Mouse (Mus musculus) heart, postnatal 4 days (tissue): ENCODE measurements at regions not wholly inside any gene's neighbourhood (a gene's known extent, or its start where the extent isn't known, plus 50 kb on each side); places are given as distances from the start of the nearest gene placed in this dataset.

Source experiments
- DNase-seq: peaks from one replicate; pipeline ENCODE4 v3.0.0; 2021

DNA sequence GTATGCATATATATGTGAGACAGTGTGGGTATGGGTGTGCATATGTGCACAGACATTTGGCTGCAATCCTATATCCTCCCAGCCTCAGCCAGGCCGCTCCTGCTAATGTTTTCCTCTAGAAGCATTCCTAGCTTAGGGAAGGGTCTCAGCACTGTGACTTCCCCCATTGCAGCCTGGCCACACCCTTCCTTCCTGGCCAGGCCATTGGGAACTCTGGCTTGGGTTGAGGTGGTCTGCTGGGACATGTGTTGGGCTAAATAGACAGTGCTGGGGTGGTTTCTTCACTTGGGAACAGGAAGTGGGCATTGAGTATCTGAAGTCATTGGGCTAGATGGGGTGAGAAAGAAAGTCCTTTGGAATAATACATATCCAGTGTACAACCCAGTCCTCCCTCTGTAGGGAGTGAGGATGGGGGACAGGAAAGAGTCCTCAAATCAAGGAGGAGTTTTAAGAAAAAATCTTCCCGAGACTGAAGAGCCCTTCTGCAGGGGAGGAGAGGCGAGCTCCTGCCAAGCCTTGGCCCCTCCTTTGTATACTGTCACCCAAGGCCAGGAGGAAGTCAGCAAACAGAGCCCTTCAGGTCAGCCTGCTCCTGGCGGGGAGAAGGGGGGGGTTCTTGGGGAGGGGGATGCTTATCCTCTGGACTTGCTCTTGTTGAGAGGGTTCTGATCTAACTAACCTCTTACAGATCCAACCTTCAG lies 116.0 kb upstream of the Zmiz1 start:
- no peak for DNase-seq

DNA sequence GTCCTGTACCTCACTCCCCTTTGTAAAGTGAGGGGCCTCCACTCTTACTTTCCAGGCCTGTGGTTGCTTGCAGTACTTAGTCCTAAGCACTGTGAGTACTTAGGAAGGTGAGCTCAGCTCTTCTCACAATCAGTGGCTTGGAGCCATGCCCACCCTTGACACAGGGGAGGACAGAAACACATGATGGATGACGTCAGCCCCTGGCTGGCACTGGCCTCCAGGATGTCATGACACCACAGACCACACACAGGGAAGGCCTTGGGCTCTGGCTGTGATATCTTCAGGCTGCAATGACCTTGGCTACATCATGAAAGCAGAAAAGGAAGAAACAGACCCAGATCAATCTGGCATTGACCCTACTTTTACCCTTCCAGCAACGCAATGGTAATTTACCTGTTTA lies 113.0 kb upstream of the Zmiz1 start:
- DNase-seq = peak; percentile 79

DNA sequence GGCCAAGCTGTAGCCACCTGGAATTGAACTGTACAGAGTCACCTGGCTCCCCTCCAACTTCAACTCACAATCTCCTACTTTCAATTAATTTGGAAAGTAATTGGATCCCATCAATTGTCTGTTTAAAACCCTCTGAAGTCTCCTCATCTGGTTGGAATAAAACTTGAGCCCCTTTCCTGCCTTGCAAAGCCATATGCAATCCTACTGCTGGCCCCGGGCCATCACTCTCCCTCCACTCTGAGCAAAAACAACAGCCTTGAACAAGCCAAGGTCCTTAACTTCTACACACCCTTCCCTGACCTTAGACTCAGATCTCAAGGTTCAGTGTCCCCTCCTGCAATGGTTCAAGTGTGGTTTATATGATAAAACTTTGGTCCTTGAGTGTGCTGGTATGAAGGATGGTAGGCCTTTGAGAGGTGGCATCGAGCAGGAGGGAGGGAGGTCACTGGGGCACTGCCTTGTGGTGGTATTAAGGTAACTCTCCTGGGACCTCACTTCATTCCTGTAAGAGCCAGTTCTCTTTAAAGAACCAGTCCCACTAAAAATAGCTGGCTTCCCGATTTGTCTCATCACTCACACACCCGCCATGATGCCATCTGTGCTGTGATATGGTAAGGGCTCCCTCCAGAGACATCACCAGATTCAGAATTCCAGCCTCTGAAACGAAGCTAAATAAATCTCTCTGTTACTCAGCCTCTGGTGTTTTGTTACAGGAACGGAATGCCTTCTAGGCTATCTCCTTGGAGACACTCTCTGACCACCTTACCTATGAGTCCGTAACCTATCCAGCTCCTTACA lies 112.0 kb upstream of the Zmiz1 start:
- DNase-seq = no peak

DNA sequence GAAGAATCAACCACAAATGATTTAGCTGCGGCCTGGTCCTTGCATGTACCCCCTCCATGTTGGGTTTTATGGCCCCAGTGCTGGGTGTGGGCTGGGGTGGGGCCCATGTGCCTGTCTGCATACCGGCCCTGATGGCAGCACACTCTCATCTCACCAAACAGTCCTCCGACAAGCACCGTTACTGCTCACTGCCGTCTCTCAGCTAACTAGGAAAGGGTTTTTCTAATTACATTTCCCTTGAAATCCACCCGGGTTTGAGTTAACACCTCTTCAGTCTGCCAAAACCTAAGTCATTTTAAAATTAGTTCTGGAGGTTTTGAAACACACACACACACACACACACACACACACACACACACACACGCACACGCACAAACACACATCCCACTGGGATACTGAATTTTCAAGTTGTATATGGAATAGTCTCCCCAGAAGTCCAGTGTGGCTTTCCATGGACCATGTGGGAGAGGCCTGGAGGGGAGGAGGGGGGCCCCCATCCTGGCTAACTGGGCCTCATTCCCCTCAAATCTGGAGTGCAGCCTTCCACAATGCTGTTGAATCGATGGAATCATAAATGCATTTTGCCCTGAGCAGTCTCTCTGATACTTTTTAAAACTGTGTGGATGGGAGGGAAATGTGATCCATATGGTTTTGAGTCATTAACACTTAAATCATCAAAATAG lies 108.6 kb upstream of the Zmiz1 start:
- no peak for DNase-seq

DNA sequence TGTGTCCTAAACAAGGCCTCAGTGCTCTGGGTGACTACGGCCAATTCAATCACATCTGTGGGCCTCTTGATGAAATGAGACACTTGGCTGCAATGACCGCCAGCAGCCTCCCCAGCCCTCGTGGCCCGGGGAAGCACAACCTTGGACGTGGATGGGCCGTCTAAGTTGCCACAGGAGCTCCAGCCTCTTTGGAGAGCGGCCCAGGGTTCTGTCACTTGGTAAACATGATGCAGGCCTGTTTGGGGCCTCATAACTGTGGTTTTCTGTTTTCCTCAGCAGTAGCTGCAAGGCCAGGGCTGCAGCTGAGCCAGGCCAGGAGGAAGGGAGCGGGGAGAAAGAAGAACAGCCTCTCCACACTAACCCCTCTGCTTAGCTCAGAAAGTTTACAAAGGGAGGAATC lies 105.2 kb upstream of the Zmiz1 start:
- DNase-seq = peak; percentile 73

DNA sequence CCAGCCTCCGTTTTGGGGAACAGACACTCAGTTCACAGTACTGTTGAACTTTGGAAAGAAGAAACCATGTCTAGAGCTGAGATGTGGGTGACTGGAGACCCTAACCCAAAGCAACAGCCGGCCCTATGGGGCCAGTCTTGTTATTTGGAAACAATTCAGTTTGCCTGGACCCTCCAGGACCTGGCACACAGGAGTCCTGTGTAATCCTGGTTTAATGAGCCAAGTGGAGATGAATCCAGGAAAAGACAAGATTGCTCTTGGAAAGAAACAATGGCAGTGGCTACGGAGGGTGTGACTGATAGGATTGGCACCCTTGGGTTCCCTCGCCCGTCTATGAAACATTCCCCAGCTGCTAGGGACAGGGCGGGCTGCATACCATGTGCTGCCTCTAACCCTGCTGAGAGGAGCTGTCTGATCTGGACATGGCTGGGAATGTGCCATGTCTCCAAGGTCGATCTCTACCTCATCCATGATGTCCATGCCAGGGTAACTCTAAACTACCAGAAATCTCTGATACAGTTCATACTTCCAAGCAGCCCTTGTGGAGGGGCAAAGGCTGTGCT lies 104.6 kb upstream of the Zmiz1 start:
- DNase-seq = no peak

DNA sequence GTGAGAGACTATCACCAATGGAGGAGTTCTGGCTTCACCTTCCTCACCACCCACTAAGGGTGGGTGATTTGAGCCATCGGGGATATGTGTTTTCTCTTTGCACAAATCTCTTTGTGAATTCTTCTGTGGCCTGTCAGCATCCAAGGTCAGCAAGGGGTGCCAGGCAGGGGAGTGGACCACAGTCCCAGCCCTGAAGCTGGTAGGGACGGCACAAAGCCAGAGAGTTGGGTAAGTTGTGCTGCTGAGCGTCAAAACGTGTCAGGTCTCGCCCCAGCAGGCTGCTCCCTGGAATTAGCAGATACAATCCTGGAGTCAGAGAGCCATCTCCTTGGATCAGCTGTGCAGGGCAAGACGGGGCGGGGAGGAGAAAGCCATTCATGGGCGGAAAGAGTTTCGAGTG lies 101.2 kb upstream of the Zmiz1 start:
- no peak for DNase-seq

DNA sequence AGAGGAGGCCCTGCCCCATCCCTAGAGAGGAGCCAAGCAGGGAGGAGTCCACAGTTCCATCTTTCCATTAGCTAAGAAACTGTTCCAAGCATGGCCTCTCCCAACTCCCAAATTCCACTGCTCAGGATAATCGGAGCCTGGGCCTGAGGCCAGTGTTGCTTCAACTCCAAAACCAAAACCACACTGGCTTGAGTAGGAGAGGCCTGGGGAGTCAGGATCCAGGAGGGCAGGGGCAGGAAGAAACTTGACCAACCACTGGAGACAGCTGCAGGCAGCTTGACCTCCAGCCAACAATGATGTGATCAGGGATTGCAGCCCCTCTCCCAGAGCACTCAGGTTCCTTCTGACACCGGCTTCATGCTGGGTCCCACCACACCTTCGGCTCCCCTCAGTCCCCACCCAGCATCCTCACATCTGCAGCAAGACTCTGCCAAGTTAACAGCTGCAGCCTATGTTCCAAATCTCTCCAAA lies 99.1 kb upstream of the Zmiz1 start:
- peak; percentile 65 for DNase-seq

DNA sequence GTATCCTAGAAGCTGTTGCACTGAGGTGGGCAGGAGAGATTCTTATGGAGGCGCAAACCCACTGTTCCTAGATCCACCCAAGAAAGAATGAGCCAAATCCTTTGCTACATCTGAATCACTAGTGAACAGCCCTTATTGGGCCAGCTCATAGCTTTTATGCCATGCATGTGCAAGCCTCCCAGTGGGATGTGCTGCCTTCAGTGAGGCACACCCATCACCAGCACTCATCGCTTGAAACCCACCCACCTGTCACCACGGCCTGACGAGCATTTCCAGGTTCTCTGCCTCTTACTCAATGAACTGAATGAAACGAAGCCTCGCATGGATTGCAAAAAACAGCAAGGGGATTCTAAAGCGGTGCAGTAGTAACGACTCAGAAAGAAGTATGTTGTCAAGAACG lies 98.3 kb upstream of the Zmiz1 start:
- DNase-seq = no peak

DNA sequence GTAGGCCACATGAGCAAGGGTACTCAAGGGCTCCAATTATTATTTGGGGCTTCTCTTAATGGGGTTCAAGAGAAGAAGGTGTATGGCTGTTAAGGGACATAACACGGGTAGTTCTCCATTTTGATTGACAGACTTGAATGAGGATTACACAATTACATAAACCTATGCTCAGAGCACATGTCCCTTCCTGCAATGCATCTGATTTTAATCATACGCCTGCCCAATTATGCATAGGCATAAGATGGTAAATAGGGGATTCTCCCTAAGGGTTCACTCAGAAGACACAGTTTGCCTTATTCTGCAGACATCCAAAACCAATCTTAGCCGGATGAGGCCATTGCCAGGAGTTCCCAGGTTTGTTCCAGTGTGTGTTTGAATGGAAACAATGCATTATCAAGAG lies 97.9 kb upstream of the Zmiz1 start:
- no peak for DNase-seq

DNA sequence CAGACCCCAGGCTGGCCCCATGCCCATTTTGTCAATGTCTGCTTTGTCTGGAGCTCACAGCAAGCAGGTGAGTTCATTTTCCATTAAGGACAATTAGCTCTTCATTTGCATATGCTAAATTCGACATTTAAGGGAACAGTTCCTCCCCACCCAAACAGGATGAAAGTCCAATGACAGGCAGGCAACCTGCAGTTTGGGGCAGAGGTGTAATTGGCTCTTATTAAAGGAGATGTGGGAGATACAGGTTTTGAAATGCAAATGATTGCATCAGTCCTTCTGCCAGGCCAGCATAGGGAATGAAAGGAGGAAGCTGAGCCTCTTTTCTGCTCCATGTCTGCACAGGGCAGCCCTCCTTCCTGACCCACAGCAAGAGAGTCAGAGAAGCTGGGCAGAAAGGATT lies 96.2 kb upstream of the Zmiz1 start:
- DNase-seq = no peak

DNA sequence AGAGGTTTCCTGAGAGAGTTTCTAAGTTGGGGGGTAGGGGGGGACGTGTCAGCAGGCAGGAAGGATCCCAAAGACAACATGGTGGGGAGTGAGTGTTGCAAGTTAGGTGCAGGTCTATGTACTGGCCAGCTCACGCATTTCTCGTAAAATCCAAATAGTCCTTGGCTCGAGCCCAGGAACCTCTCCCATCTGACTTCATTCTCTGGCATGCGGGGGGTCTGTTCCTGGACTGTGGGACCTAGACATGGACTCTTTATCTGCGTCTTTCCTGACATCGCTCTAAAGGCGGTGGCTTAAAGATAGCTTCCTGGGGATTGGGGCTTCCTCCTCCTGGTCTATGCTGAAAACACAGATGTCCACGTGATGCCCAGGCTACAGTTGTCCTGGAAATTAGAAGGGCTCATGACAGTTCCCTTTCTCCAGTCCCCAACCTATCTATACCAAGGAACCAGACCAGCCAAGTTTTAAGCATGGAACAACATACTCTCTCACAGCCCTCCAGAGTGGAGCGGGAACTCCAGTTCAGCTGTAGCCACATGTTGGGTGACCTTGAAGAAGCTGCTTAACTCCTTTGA lies 93.7 kb upstream of the Zmiz1 start:
- peak; percentile 70 for DNase-seq

DNA sequence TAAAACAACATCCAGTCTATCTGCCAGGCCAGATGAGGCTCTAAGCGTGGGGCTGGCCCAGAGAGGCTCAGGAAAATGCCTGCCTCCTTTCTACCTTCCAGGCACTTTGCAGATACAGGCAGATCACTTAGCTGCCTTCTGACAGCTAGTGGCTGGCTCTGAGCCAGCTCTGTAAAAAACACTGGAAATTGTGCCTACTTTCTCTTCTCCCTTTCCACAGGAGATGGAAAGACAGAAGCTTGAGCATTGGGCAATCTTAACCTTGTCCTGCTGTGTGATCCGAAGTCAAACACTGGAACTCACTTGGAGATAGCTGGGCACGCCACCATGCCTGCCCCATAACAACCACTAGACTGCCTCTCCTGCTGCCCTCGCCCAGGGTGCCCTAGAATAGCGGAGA lies 93.0 kb upstream of the Zmiz1 start:
- DNase-seq = peak; percentile 33

DNA sequence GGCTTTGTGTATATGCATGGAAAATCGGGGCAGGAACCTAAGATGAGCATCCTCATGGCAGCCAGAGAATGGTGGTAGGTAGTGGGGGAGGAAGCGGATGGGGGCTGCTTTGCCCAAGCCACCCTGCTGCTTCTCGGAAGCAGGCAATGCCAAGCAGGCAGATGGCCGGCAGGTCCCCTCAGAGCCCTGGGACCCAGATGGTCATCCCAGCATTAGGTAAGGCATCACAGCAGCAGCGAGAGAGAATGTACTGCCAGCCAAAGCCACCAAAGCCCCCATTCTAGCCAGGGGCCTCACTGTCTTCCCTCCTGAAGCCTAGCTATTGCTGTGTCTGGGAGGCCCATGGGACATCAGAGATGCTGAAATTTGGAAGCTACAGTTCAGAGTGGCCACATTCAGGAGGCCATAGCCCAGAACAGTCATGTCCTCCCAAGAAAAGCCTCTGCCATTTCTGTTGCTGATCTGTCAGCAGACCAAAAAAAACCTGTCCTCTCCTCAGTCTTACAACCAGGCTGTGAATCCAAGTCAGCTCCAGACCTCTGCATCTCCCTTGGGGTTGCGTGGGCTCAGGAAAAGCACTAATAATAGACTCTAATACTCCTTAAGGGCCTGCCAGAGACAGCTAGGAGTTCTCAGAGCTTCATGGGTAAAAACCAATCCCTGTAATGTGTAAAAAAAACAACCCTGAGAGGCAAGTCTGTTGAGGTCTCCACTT lies 88.5 kb upstream of the Zmiz1 start:
- DNase-seq = no peak

DNA sequence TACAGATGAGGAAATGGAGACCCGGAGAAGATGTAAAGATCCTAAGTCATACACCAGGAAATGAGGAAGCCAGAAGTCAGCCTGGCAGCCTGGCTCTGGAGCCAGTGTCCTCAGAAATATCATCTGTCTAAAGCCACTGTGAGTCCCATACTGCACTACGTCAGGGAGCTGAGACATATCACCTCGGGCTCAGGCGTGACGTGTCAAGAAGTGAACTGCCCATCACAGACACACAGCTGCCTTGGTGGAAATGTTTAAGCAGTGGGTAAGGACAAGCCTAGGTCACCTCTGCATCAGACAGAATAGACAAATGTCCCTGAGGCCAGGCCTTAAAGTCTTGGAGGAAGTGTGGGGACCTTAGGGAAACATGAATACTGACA lies 88.0 kb upstream of the Zmiz1 start:
- DNase-seq = no peak

DNA sequence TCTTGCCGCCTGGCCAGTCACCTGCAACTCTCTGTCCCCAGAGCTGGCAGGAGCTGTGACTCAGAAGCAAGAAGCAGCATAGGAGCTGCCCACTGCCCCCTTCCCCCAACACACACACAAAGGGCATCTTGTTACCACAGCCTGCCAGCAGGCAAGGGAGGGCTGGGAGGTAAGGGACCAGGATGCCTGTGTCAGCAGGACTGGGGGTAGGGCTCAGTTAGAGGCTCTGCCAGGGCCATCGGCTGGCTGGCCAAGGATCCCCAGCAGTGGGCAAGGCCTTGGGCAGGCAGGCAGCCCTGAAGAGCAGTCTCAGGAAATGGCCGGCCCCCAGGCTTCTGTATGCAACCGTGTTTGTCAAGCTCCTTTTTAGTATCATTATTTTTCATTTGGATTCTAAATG lies 87.3 kb upstream of the Zmiz1 start:
- DNase-seq = peak; percentile 56

DNA sequence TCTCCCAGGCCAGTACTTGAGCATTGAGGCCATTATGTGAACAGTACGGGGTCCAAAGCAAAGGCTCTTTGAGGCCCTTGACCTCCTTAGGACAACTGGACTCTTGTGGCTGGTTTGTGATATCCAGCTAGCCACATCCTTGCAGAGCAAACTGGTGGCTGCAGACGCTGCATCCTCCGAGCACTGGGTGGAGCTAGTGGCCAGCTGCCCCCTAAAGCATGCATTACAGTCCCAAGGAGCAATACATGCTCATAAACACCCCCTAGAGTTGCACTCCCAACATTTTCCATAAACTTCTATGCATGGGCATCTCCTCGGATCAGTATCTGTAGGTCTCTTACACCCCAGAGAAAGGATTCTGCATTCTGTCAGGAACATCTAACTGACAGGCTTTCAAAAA lies 86.4 kb upstream of the Zmiz1 start:
- peak; percentile 26 for DNase-seq

DNA sequence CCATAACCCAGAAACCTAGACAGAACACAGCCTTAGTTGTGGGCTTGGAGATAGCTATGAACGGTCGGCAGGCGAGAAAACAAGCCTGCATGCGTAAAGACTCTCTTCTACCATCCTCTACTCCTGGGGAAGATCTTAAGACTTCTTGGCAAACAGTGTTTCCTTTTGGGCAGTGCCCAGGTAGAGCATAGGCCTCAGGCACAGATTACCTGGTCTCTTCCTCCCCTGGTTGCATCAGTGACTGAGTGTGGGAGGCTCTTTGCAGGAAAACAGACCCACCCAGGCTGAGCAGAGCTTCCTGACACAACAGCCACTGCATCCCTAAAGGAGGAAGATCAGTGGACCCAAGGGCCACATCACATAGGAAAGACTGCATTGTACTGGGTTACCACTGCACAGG lies 85.8 kb upstream of the Zmiz1 start:
- no peak for DNase-seq

DNA sequence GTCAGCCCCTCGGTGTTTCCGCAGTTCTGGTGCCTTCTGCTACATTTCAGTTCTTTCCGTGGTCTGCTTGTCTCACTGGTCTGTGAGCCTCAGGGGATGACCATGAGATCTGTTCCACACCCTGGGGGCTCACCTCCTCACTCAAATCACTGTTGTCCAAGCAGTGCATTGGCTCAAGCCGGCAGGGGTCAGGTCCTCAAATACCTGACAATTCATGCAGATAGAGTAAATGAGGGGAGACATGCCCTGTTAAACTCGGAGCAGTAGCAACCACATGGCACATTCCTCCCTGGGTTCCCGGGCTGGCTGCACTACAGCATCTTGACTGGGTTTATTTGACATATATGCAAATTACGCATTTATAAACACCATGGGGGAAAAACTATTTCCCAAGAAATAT lies 84.0 kb upstream of the Zmiz1 start:
- DNase-seq = no peak

DNA sequence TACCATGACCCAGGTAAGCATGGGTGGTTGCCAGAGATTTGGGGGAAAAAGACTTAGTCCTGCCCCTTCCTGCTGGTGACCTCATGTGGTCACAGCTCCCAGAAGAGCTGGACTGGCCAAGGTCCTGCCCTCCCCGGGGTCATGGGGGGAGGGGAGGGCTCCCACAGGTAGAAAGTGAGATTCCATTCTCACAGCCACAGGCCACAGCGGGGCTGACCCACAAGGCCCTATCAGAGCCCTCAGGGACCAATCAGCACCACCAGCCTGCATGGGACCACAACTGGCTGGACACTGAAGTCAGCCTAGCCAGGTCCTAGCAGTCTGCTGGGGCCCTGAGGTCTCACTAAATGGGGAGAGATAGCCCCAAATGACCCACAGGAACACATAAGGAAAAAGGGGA lies 81.9 kb upstream of the Zmiz1 start:
- no peak for DNase-seq

DNA sequence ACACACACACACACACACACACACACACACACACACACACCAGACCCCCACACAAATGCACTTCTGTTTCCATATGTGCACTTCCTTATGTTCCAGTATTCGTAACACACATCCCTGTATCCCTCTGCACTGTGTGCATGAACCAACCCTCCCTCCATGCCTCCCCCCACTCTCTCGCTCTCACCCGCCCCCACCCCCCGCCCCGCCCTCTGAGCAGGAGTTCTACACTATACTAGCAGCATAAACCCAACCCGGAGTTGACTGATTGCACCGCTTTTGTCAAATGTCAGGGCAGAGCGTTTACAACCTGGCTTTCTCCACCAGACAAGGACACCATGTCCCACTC lies 81.5 kb upstream of the Zmiz1 start:
- no peak for DNase-seq
